Mouse (Mus musculus) kidney, adult 18-20 months (tissue): ENCODE data around the gene Scml4.

ENCODE experiments used
- DNase-seq: peaks from one replicate; pipeline ENCODE4 v3.0.0; 2021

The Scml4 gene

DNA sequence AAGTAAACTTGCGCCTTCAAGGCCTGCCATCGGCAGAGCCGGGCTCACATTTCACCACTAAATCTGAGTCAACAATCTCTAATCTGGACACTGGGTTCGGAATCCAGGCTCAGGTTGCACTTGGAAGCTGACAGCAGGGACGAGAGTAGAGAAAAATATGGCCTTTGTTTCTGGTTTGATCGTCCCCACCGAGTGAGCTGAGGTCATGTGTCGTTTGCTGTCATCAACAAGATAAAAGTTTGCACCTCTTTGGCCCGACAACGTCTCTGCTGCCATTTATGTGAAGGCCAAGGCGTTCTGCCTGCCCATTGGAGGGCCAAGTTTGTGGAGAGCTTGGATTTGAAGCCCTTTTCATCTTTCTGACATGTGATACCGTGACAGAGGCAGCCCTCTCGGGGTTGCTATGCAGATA lies 135.3 kb downstream of the Scml4 start:
- no peak for DNase-seq

- no peak for DNase-seq
Observed at GRCm38 (mm10) chr10:42997278-42997677, 137.1 kb downstream of the Scml4 start.

DNA sequence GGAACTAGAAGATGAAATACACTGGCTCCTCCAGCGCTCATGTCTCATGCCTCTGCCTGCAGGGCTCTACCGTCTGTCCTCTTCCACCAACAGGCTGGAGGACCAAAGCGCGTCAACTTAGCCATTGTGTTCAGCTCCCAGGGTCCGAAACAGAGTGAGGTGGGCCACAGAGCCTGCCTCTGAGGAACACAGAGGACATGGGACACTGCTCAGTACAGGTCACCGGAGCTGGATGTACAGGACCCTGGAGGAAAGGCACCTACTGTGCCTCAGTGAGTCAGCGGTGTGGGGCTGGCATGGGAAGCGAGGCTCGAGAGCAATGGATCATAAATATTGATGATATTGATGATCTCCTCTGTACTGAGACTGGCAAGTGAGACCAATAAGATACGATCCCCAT lies 139.2 kb downstream of the Scml4 start:
- no peak for DNase-seq

GRCm38 (mm10) chr10:43001433-43001832 lies 141.3 kb downstream of the Scml4 start:
- DNase-seq = no peak

DNA sequence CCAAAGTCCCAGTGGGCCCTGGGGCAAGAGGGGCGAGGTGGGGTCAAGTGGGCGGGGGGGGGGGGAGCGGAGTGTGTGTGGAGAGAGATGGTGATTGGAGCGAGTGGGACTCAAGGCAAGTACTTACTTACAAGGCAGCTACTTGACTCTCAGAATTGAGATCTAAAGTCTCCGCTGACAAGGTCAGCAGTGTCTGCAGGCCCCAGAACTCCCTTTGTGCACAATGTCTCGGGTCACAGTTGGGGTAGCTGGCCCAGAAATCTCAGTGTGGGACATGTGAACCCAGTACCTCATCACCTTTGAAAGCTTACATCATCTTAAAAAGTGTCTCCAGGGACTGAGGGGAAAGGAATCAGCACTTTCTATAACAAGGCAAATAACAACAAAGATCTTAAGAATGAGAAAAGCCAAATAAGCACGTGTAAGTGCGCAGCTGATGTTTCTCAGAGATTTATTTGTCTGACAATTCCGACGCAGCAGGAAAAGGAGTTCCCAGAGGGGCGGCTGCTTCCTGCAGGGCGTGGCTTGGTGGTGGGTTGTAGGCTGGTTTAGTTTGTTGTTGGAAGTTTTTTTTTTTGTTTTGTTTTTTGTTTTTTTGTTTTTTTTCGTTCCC lies 142.0 kb downstream of the Scml4 start:
- DNase-seq = peak; percentile 24

GRCm38 (mm10) chr10:43002721-43003465 lies 142.7 kb downstream of the Scml4 start:
- no peak for DNase-seq

GRCm38 (mm10) chr10:43003466-43003757 lies 143.2 kb downstream of the Scml4 start:
- no peak for DNase-seq

GRCm38 (mm10) chr10:43004174-43004734 lies 144.1 kb downstream of the Scml4 start:
- DNase-seq = no peak

GRCm38 (mm10) chr10:43005031-43005430 lies 144.9 kb downstream of the Scml4 start:
- no peak for DNase-seq

DNA sequence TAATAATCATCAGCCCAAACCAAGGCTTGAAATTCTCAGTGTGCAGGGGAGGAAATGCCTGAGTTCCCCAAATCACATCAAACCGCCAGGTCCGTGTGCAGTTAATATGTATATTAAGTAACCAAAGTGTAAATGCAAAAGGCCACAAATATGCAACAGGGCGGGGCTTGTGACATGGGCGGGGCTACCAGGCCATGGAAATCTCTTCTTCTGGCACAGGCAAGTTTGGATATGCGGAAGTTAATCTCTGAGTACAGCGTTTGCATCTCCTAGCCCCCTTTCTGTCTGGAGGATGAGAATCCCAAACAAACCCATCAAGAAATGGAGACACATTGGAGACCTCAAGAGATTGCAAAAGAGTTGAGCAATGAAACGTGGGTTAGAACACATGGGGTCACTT lies 145.5 kb downstream of the Scml4 start:
- no peak for DNase-seq

DNA sequence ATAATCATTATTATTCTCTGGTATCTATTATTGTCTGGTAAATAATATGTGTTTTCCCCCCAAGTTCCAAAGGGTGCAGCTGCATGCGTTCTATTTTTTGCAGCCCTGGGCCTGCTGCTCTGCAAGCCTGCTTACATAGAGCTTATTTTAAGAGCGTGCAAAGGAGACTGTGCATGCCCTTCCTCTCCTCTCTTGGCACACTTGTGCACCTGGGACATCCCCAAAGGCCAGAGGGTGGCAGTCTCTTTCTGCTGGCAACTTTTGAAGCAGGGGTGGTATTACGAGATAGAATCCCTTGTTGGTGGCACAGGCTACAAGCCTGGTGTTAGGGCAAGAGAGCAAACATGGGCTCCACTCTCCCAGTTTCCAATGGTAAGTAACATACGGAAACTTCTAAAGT lies 146.4 kb downstream of the Scml4 start:
- DNase-seq = no peak

- no peak for DNase-seq
Observed at GRCm38 (mm10) chr10:43008116-43008515, 147.9 kb downstream of the Scml4 start.
